Mouse (Mus musculus) hindbrain, embryonic 16.5 days (tissue): ENCODE data around the gene Slc16a14. TPM values are rescaled to one million over a fixed set of nuclear protein-coding genes. Genes with fewer than 3 reads are reported as not detected.

ENCODE experiments used
- ATAC-seq: fragments of 200-750 bp; cut with Nextera tagmentation; 2 replicates; pipeline ENCODE4 v1.8.0; 2017; ENCODE audit warnings: moderate TSS enrichment, moderate library complexity
- H3K27ac ChIP-seq: fragments of 300-500 bp; sonication (generic); 2 replicates; pipeline ENCODE4 v1.5.1; 2014; ENCODE audit warnings: low read depth, mild to moderate bottlenecking, control low read depth, low read length, moderate library complexity
- H3K27me3 ChIP-seq: fragments of 300-500 bp; sonication (generic); replicated peaks from 2 replicates; pipeline ENCODE4 v1.6.1; 2014; ENCODE audit warnings: low read length; ENCODE audit not compliant: control insufficient read depth, insufficient read depth
- H3K36me3 ChIP-seq: fragments of 300-500 bp; sonication (generic); 2 replicates; pipeline ENCODE4 v1.6.1; 2014; ENCODE audit warnings: mild to moderate bottlenecking, low read length, moderate library complexity, mixed read lengths; ENCODE audit not compliant: control insufficient read depth, insufficient read depth
- H3K4me1 ChIP-seq: fragments of 300-500 bp; sonication (generic); 2 replicates; pipeline ENCODE4 v1.6.1; 2014; ENCODE audit warnings: low read depth, low read length; ENCODE audit not compliant: control insufficient read depth, insufficient read depth
- H3K4me2 ChIP-seq: fragments of 300-500 bp; sonication (generic); 2 replicates; pipeline ENCODE4 v1.6.1; 2014; ENCODE audit warnings: mild to moderate bottlenecking, low read length, control low read depth, moderate library complexity
- H3K4me3 ChIP-seq: fragments of 300-500 bp; sonication (generic); 2 replicates; pipeline ENCODE4 v1.5.1; 2014; ENCODE audit warnings: mild to moderate bottlenecking, low read length, control low read depth, moderate library complexity
- H3K9ac ChIP-seq: fragments of 300-500 bp; sonication (generic); 2 replicates; pipeline ENCODE4 v1.6.1; 2014; ENCODE audit warnings: low read depth, mild to moderate bottlenecking, control low read depth, low read length, moderate library complexity
- H3K9me3 ChIP-seq: fragments of 300-500 bp; sonication (generic); 2 replicates; pipeline ENCODE4 v1.6.1; 2014; ENCODE audit warnings: mild to moderate bottlenecking, low read length, moderate library complexity; ENCODE audit not compliant: control insufficient read depth
- WGBS: fragments of 180-500 bp; shearing (Covaris S2); extraction: QIAGEN DNeasy Blood & Tissue Kit; methylation state at CpG from one replicate; pipeline ENCODE4 v1.1.7; 2014; 5-methylcytosine and 5-hydroxymethylcytosine counted together
- polyA plus RNA-seq: library from polyadenylated mRNA; unstranded; fragments of >200 nt; fragmentation: Nextera tagmentation; extraction: Ambion mirVana; gene quantifications from 2 replicates; pipeline ENCODE4 v1.2.1, GENCODE M21; 2015

Gene Slc16a14
- polyA plus RNA-seq, 1 experiment from 2014 or later = 15.0 TPM

DNA sequence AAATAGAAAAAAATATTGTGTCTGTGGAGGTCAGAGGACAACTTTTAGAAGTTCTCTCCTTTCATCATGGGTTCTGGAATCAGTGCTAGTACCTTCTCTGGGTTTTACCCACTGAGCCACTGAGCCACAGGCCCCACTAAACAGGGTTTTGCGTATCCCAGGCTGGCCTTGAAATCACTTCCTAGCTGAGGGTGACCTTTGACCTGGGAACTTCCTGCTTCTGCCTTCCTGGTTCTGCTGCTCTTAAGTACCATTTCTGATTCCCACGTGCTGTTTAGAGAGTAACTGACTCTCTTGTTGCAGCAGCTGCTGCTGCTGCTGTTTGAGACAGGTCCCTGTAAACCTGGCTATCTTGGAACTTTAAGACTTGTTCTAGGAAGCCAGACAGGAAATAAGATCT lies 70.3 kb downstream of the Slc16a14 start:
- H3K4me2 ChIP-seq = no peak overlapping the region
- ATAC-seq = no peak
- no peak overlapping the region for H3K9ac ChIP-seq
- H3K9me3 ChIP-seq = no peaks in the 10 kb centered on the region
- no peaks in the 10 kb centered on the region for H3K36me3 ChIP-seq
- H3K27ac ChIP-seq = no peak overlapping the region
- WGBS = 81% methylated on average over 2 of the region's 2 CpGs
- no peak overlapping the region for H3K4me3 ChIP-seq
- H3K4me1 ChIP-seq = no peaks in the 10 kb centered on the region
- no peaks in the 10 kb centered on the region for H3K27me3 ChIP-seq

DNA sequence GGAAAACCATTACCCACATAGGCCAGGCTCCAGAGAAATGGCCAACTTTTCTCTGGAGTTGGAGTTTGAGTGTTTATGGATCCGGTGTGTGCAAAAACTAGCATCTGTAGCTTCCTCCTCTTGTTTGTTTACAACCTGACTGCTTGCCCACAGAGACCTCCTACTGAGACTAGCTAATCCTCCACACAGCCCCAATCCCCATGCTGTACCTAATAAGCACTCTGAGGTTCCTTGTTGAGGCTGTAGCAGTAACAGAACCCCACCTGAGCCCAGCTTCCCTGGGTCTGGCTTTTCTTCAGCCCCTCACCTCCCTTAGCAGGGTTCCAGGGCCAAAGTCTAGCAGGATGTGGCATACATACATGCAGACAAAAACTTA lies 73.7 kb downstream of the Slc16a14 start:
- H3K27ac ChIP-seq = no peak overlapping the region
- H3K9ac ChIP-seq = no peak overlapping the region
- no peaks in the 10 kb centered on the region for H3K9me3 ChIP-seq
- no peak overlapping the region for H3K4me3 ChIP-seq
- no peaks in the 10 kb centered on the region for H3K4me1 ChIP-seq
- ATAC-seq = no peak
- H3K36me3 ChIP-seq = no peaks in the 10 kb centered on the region
- H3K4me2 ChIP-seq = no peak overlapping the region
- H3K27me3 ChIP-seq = no peaks in the 10 kb centered on the region
- 65% methylated on average over 1 of the region's 1 CpGs for WGBS

DNA sequence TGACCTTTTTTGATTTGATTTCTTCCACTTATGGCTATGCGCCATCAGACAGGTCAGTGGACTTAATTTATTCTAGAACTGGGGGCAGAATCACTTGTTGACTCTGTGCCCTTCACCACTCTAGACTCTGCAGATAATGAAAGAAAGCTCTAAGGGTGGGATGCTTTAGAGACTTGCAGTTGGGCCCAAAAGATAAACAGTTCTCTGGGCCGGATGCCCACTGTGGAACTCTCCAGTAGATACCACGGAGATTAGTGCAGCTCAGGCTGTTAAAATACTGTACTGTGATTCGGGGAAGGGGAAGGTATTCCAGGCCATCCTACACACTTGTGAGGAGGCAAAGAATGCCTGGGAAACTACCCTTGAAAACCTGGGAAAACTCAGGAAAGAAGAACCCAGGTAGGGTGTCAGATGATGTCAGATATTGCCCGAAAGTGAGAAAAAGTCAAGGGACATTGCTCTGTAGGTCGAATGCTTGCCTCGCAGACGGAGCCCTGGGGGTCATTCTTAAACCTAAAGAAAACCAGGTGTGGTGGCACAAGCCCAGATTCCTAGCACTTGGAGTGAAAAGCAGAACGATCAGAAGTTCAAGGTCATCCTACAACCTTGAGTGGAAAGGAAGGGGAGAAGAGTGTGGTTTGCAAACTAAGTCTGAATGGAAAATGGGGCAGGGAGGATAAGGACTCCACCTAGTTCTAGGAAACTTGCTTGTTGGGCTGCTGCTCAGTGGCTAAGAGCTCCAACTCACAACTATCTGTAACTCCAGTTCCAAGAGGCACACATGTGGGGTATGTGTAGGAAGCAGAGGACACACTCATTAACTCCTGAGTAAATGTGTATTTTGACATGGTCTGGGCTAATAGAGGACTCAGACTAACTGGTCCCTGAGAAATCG lies 74.3 kb downstream of the Slc16a14 start:
- Histone ChIP-seq H3K9me3 (no peaks in the 10 kb centered on the region), H3K27me3 (no peaks in the 10 kb centered on the region), H3K4me1 (no peaks in the 10 kb centered on the region), H3K4me3 (no peak overlapping the region), H3K27ac (no peak overlapping the region), H3K9ac (no peak overlapping the region), H3K4me2 (no peak overlapping the region), H3K36me3 (no peaks in the 10 kb centered on the region)
- ATAC-seq = no peak
- WGBS = 85% methylated on average over 10 of the region's 10 CpGs

DNA sequence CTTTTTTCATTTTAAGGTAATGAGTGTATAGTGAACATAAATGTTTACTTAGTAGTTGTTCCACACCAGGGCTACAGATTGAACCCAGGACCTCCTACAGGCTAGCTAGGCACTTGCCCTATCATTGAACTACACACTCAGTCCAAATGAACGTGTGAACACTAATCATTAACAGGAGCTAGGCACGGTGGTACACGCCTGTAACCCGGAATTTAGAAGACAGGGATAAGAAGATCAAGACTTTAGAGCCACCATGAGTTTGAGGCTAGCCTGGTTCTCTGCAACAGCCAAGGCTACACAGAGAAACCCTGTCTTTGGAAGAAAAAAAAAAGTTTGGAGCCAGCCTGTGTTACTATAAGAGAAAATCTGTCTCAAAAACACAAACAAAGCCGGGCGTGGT lies 75.3 kb downstream of the Slc16a14 start:
- ATAC-seq = no peak
- Histone ChIP-seq H3K4me2 (no peak overlapping the region), H3K27ac (no peak overlapping the region), H3K4me3 (no peak overlapping the region), H3K9me3 (no peaks in the 10 kb centered on the region), H3K36me3 (no peaks in the 10 kb centered on the region), H3K9ac (no peak overlapping the region), H3K27me3 (no peaks in the 10 kb centered on the region), H3K4me1 (no peaks in the 10 kb centered on the region)
- WGBS = 94% methylated on average over 6 of the region's 6 CpGs

Other genes starting within 250 kb of the Slc16a14 start
- 322 and 328 TPM in 2 replicates for gene Dner, start 238.9 kb downstream of the Slc16a14 start, polyA plus RNA-seq
- gene Fbxo36, start 95.3 kb downstream of the Slc16a14 start, polyA plus RNA-seq = 6.1 and 7.6 TPM in 2 replicates
- gene Trip12, start 94.6 kb downstream of the Slc16a14 start, polyA plus RNA-seq = 37.6 and 44.9 TPM in 2 replicates
- gene Gm10553, start 165.0 kb upstream of the Slc16a14 start, polyA plus RNA-seq = not detected in 2 replicates
- gene A530032D15Rik, start 174.7 kb upstream of the Slc16a14 start, polyA plus RNA-seq = not detected in 2 replicates